Mouse (Mus musculus): ENCODE data around the gene Zswim9.

- peak; percentile 67; the same call in 1 of the 2 replicates for TF ChIP-seq CTCF (IDR thresholded peaks at IDR 0.05; ENCODE audit: borderline replicate concordance, extremely low read depth, insufficient read depth, insufficient read length)
- no peak for TF ChIP-seq POLR2A (IDR thresholded peaks at IDR 0.05; ENCODE audit: borderline replicate concordance, extremely low read depth, insufficient read depth, insufficient read length, poor library complexity, severe bottlenecking)
Observed at GRCm38 (mm10) chr7:13288621-13289020, 10.1 kb upstream of the Zswim9 start.

Data from brain, embryonic 14.5 days (tissue).